Mouse (Mus musculus) left cerebral cortex, postnatal 25 days (tissue): ENCODE measurements around the gene 4921501E09Rik. TPM values are rescaled to one million over a fixed set of nuclear protein-coding genes. Genes with fewer than 3 reads are reported as not detected.
"Not testable (repeated sequence)": the region's sequence is repeated elsewhere in the genome, so short reads cannot be mapped to it uniquely, and the experiment has no call there.

Experiments
- DNase-seq, 2 experiments: peaks; one replicate each; pipeline ENCODE4 v3.0.0; 2022; ENCODE audit warnings: low spot score in 2 of 2, mixed read lengths in 1 of 2
- intact Hi-C: fragments of 180-260 bp; cut with DNase I; formaldehyde crosslinking; loops from one replicate; pipeline ENCODE4 v1.15.1; 2025
- total RNA-seq, 2 experiments: library from RNA; stranded (reverse); gene quantifications; 2 replicates each; pipeline ENCODE4 v1.2.3; 2021

The 4921501E09Rik gene
- total RNA-seq = not detected

DNA sequence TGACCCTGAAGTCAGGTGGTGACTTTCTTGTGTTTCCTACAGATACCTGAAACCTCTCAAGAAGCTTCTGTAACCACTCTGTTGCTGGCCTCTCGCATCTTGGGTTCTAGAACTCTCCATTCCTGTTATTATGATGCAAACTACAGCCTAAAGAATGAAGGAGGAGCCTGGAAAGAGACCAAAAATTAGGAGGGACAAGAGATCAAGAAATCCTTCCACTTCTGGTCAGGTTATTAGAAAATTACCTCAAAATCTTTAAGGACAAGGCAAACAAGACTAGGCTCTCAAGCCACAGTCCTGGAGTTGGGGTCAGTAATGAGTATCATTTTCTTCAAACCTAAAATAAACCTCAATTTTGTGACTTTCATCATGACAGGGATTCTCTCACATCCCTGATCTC, at the start of gene 4921501E09Rik:
TSS of gene 4921501E09Rik (minus strand) at position 101 of the 400 bp plus-strand sequence.
- DNase-seq = no peak
- intact Hi-C loops = no loop called here

DNA sequence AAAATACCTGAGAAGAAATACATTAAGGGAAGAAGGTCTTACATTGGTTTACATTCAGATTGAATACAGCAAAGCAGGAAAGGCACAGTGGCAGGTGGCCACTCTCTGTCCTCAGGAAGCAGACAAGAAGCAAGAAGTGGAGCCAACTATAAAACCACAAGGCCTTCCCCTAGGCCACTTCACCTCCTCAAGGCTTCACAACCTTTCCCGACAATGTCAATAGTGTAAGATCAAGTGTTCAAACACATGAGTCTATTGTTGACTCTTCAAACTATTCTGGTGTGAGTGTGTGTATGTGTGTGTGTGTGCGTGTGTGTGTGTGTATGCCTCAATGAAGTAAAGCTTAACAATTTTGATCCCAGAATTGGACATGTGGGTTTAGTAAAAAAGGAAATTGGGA, 29.5 kb upstream of the 4921501E09Rik start:
- intact Hi-C loops = no loop called here
- no peak for DNase-seq

DNA sequence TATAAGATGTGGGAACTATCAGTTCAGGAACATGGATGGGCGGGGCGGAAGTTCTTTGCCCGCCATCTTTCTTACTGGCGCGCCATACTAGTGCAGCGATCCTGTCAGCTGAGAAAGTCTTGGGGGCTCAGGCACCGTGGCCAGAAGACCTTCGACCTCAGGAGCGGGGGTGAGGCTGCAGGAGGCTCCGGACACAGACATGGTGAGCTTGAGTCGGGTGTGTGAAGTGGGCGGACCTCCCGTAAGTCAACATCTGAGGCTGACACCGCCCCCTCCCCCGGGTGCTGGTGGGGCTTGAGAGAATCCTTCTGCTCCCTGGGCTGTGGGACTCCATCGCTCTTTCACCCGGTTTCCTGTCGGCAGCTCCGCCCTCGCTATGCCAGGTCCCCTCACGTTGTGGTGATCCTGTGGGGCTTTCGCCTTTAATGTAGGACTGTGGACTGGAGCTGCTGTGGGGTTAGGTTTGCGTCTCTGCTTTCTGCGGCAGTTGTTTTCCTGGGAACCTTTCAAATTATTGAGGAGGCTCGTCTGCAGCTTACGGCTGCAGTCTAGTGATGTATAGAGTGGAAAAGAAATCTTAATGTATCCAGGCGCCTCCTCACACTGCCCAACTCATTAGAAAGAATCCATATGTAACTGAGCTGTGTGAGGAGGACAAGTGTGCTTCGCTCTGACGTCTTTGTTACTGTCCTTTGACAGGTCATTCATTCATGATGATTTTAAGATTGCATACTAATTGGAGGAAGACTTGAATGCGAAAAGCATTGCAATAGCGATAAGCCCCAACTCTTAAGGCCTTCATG, 24.7 kb upstream of the 4921501E09Rik start:
- intact Hi-C loops = loop anchor here (2.0 kb wide), 1 partner anchor 60 kb away; the partner anchor contains the start of gene Zfp763
- DNase-seq = peak; percentile 87 to 90

DNA sequence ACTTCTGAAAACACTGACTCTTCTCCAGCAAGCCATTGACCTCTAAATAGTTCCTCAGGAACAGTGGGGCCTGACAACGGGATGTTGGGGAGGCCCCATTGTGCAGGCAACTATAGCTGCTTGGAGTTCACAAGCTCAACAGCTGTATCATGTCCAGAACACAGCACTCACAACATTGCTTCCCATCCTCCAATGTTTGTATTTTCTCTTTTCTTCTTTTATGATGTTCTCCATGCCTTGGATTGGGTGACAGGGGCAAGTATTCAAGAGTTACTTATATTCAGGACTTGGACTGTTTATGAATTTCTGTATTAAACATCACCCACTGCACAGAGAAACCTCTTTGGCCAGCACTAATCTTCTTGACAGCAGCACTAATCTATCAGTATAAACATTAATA, 23.8 kb upstream of the 4921501E09Rik start:
- intact Hi-C loops = loop anchor here (2.0 kb wide), 1 partner anchor 59 kb away; the partner anchor contains the start of gene Zfp763
- no peak for DNase-seq

DNA sequence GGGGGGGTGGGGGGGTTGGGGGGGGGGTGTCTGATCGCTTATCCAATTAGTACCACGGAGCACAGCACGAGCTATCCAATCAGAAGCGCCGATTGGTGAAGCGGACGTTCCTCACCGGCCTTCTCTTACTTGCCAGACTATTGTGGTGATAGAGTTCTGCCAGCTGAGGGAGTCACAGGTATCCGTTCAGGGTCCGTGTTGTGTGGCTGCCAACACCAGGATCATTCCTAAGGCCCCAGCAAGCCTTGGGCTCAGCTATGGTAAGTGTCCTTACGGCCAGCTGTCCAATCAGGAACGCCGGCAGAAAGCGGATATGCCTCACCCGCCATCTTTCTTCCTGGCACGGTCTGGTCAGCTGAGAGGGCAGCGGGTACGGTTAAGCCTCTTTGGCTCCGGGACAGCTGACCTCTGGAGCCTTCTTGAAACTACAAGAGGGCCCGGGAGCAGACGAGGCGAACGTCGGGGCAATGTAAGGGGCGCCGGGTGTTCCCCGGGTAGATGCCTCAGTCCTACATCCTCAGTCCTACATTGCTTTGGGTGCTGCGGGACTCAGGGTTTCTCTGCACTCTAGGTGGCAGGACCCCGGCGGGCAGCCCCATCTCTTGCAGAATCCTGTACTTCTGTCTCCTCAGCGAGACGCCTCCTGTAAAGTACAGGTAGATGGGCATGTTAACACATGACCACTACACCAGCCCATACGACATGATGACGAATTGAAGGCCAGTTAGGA, 21.5 kb upstream of the 4921501E09Rik start, which contains the start of gene Zfp563:
TSS of gene Zfp563 (plus strand) at position 91 of the 730 bp plus-strand sequence.
- DNase-seq = peak; percentile 95 to 96
- intact Hi-C loops = loop anchor here (5.0 kb wide), 1 partner anchor 97 kb away; the partner anchor contains the start of gene Zfp952

DNA sequence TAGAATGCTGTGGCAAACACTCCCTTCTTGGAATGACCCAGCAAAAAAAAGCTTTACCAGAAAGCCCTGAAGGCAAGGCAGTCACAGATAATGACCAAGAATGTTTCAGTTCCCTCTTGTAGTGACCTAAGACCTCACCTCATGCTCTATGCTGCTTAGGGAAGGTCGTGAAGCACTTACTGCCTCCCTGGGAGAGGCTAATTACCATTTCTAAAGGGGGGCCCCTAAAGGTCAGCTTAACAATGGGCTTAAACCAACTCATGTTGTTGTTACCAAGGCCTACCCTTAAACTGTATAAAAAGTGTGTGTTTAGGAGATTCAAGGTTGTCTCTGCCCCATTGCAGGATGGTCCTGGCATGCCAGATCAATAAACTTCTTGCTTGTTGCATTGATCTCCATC, 4.9 kb downstream of the 4921501E09Rik start:
- intact Hi-C loops = no loop called here
- DNase-seq = no peak

DNA sequence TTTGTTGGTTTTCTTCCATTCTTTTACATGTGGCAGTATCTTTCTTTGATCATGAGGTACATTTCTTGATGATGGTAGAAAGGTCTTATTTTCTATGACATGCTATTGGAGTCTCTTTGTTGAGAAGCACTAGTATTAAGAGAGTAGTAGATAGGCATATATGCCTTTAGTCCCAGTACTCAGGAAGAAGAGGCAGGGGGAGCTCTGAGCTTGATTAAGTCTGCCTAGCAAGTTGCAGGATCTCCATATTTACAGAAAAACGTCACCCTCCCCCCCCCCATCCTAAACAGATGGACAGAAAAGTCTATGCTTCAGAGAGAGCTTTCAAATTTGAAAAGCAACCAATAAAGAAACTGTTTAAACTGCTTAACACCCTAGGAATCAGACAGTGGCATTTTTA, 9.1 kb downstream of the 4921501E09Rik start:
- DNase-seq = no peak
- intact Hi-C loops = no loop called here

DNA sequence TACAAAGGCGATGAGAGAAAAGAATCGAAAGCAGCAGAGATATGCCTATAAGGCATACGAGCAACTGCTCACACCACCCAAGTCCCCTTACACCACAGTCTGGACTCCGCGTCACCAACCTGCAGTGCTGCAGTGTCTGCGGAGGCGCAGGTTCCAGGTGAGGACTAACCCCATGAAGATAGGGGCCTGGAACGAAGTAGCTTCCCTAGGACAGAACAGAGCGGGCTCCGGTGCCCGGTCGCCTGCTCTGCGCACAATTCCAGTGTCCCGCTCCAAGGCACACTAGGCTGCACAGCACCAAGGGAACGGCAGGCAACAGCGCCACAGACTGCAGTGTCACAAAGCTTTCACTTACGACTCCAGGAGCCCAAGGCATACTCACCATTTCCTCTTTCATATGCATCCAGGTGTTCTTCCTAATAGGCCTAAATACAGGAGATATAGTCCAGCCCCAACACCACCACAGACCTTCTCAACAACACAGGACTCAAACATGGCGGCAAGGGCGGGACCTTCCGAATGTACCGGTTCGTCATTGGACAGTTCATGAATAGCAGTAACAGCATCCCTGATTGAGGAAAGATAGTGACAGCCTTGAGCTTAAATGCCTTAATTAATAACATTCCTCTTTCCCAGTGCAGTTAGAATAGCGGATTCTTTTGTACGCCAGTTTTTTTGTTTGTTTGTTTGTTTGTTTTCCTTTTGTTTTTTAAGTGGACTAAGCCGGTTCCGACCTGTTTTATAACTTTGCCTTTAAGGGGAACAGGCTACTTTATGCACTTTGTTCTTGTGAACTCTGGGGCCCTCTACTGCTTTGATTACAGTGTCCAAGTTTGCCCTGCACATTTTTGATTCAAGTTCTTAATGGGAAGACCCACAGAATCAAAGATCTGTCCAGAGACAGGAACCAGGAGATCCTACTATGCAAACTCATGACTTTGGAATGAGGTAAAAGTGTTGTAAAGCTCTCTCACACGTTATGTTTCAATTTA, 34.7 kb downstream of the 4921501E09Rik start, which contains the start of gene Zfp763:
TSS of gene Zfp763 (minus strand) at position 503 of the 992 bp plus-strand sequence.
- intact Hi-C loops = loop anchor here (2.0 kb wide), 1 partner anchor 60 kb away; no protein-coding TSS in a partner anchor
- peak; percentile 87 to 90 for DNase-seq

DNA sequence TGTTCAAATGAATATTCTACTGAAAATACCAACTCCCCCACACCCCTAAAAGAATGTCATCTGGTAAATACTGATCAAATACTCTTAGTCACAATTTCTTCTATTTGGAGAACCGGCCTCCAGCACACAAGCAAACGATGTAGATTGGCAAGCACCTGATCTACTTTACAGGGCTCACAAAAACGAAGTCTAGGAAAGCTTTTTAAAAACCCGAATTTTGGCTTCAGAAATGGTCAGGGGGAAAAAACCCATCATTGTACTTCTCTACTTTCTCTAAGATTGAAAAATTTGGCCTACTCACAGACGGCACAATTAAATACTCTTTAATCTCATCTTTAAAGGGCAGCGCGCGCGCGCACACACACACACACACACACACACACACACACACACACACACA, 35.5 kb downstream of the 4921501E09Rik start:
- intact Hi-C loops = loop anchor here (2.0 kb wide), 1 partner anchor 60 kb away; no protein-coding TSS in a partner anchor

DNA sequence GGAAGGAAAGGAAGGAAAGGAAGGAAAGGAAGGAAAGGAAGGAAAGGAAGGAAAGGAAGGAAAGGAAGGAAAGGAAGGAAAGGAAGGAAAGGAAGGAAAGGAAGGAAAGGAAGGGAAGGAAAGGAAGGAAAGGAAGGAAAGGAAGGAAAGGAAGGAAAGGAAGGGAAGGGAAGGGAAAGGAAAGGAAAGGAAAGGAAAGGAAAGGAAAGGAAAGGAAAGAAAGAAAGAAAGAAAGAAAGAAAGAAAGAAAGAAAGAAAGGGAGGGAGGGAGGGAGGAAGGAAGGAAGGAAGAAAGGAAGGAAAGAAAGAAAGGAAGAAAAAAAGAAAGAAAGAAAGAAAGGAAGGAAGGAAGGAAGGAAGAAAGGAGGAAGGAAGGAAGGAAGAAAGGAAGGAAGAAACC, 47.4 kb downstream of the 4921501E09Rik start:
- DNase-seq, intact Hi-C loops: not testable (repeated sequence)

More for the DNA sequence above, 35.5 kb downstream of the 4921501E09Rik start:
- DNase-seq = no peak

Other genes with a start within 250 kb of the 4921501E09Rik start
- 10 to 100 TPM; 27.0 to 32.1 TPM for gene Zfp799, start 237.8 kb downstream of the 4921501E09Rik start, total RNA-seq
- 1 to 10 TPM; 7.9 to 9.2 TPM for gene Zfp870, start 176.4 kb downstream of the 4921501E09Rik start, total RNA-seq
- 1 to 10 TPM; 6.0 to 6.6 TPM for gene Cyp4f14, start 150.7 kb downstream of the 4921501E09Rik start, total RNA-seq
- gene Cyp4f13, start 120.7 kb downstream of the 4921501E09Rik start, total RNA-seq = 10 to 100 TPM; 14.8 to 20.8 TPM
- 1 to 10 TPM; 4.9 to 6.3 TPM for gene Zfp472, start 102.2 kb downstream of the 4921501E09Rik start, total RNA-seq
- gene Zfp952, start 74.9 kb downstream of the 4921501E09Rik start, total RNA-seq = 10 to 100 TPM; 16.1 to 18.0 TPM
- 10 to 100 TPM; 19.0 to 24.6 TPM for gene Zfp763, start 34.7 kb downstream of the 4921501E09Rik start, total RNA-seq
- gene Zfp563, start 21.3 kb upstream of the 4921501E09Rik start, total RNA-seq = 10 to 100 TPM; 17.5 to 19.5 TPM
- gene Morc2b, start 71.6 kb upstream of the 4921501E09Rik start, total RNA-seq = 1 to 10 TPM; 2.8 to 3.0 TPM
- not detected for gene Olfr55, start 100.4 kb upstream of the 4921501E09Rik start, total RNA-seq
- not detected for gene Olfr239, start 123.2 kb upstream of the 4921501E09Rik start, total RNA-seq
- 1 to 10 TPM; 1.0 to 1.3 TPM for gene Olfr1564, start 153.6 kb upstream of the 4921501E09Rik start, total RNA-seq
- 10 to 100 TPM; 13.5 to 14.3 TPM for gene Zfp955a, start 187.1 kb upstream of the 4921501E09Rik start, total RNA-seq
- not detected for gene Olfr63, start 196.6 kb upstream of the 4921501E09Rik start, total RNA-seq
- gene Zfp955b, start 221.5 kb upstream of the 4921501E09Rik start, total RNA-seq = 10 to 100 TPM; 29.6 to 34.8 TPM